ENCODE assay signal across 20 mouse cellular contexts in genomic region chr16:9247198-9247597, GRCm38 (mm10).
DNase-seq lines count a peak whose midpoint lies in the region; ATAC-seq lines count a peak whose summit lies in the region.
"Had no signal": no experiment of that assay in that cellular context is flagged by ENCODE, and none has a peak within 500 bp of the region (broad histone marks: within the 10 kb centered on the region; RNA-seq: fewer than 3 reads in every experiment).

No protein-coding gene starts in this region.

- 40% methylated on average over 3 of the region's 3 CpGs for WGBS in embryonic facial prominence, embryonic 14.5 days

- H3K9me3 ChIP-seq in embryonic facial prominence, embryonic 14.5 days (ENCODE audit: control insufficient read depth, low read length), result no peaks in the 10 kb centered on the region
- H3K9me3 ChIP-seq: embryonic facial prominence, embryonic 15.5 days; lung, embryonic 15.5 days; stomach, embryonic 15.5 days had no signal

- no peak overlapping the region for H3K9ac ChIP-seq in embryonic facial prominence, embryonic 14.5 days (ENCODE audit: low read depth, low read length)
- H3K9ac ChIP-seq: embryonic facial prominence, embryonic 15.5 days; lung, embryonic 15.5 days; stomach, embryonic 15.5 days had no signal

- H3K27me3 ChIP-seq in embryonic facial prominence, embryonic 14.5 days (replicated peaks; ENCODE audit: control insufficient read depth, insufficient read depth, low read length), result no peaks in the 10 kb centered on the region
- H3K27me3 ChIP-seq: embryonic facial prominence, embryonic 15.5 days; lung, embryonic 15.5 days; stomach, embryonic 15.5 days had no signal

- peak; percentile 6 for DNase-seq in gastrocnemius, postnatal 10 days
- DNase-seq in gastrocnemius, postnatal 36 days, result no peak
- DNase-seq in Muller cell, postnatal 12 days (ENCODE audit: inconsistent ontology term), result peak; percentile 10
- DNase-seq in embryonic facial prominence, embryonic 14.5 days (ENCODE audit: low spot score), result peak; percentile 30
- DNase-seq in layer of hippocampus, postnatal 36 days, result peak; percentile 12 to 17
- no peak for DNase-seq in thymus, postnatal 25 days
- DNase-seq in spleen, postnatal 4 days (ENCODE audit: low spot score in 2 of 2), result no peak
- no peak for DNase-seq in lung, adult 18-20 months
- DNase-seq: cerebellum, adult 8-10 months; heart, postnatal 4 days; kidney, postnatal 4 days; midbrain, embryonic 14.5 days; right cerebral cortex, adult 18-20 months; thymus, adult 2 months had no signal

- intact Hi-C loops in gastrocnemius, postnatal 36 days (cut with DNase I), result no loop called here

- no peaks in the 10 kb centered on the region for H3K4me1 ChIP-seq in embryonic facial prominence, embryonic 14.5 days (ENCODE audit: control insufficient read depth, insufficient read depth, low read length)
- H3K4me1 ChIP-seq: embryonic facial prominence, embryonic 15.5 days; lung, embryonic 15.5 days; stomach, embryonic 15.5 days had no signal

- peak; percentile 71 for ATAC-seq in embryonic facial prominence, embryonic 14.5 days (ENCODE audit: low read depth)
- ATAC-seq: hindbrain, embryonic 16.5 days; intestine, postnatal 0 days had no signal

- no peaks in the 10 kb centered on the region for H3K36me3 ChIP-seq in embryonic facial prominence, embryonic 14.5 days (ENCODE audit: control insufficient read depth, insufficient read depth, low read length)
- H3K36me3 ChIP-seq: embryonic facial prominence, embryonic 15.5 days; lung, embryonic 15.5 days; stomach, embryonic 15.5 days had no signal

- H3K27ac ChIP-seq in embryonic facial prominence, embryonic 14.5 days (replicated peaks; ENCODE audit: low read depth, low read length), result no peak overlapping the region
- H3K27ac ChIP-seq: embryonic facial prominence, embryonic 15.5 days; lung, embryonic 15.5 days; stomach, embryonic 15.5 days had no signal

- H3K4me2 ChIP-seq in embryonic facial prominence, embryonic 14.5 days (ENCODE audit: low read depth, low read length), result no peak overlapping the region
- H3K4me2 ChIP-seq: embryonic facial prominence, embryonic 15.5 days; liver, embryonic 11.5 days; lung, embryonic 15.5 days; stomach, embryonic 15.5 days had no signal

- H3K4me3 ChIP-seq in embryonic facial prominence, embryonic 14.5 days (ENCODE audit: low read depth, low read length), result no peak overlapping the region
- H3K4me3 ChIP-seq: embryonic facial prominence, embryonic 15.5 days; lung, embryonic 15.5 days; stomach, embryonic 15.5 days had no signal

Comparison
In these comparisons a context has a peak if more than half of its experiments do, and no peak if none do; other contexts are left out.
1. DNase-seq: peak in gastrocnemius, postnatal 10 days (single experiment), Muller cell, postnatal 12 days (single experiment), embryonic facial prominence, embryonic 14.5 days (single experiment) and layer of hippocampus, postnatal 36 days (2 of 2); none in gastrocnemius, postnatal 36 days (0 of 2), thymus, postnatal 25 days (single experiment), spleen, postnatal 4 days (0 of 2) and lung, adult 18-20 months (0 of 2).